Comparison of ENCODE assay signal across 17 mouse cellular contexts in the genomic region with DNA sequence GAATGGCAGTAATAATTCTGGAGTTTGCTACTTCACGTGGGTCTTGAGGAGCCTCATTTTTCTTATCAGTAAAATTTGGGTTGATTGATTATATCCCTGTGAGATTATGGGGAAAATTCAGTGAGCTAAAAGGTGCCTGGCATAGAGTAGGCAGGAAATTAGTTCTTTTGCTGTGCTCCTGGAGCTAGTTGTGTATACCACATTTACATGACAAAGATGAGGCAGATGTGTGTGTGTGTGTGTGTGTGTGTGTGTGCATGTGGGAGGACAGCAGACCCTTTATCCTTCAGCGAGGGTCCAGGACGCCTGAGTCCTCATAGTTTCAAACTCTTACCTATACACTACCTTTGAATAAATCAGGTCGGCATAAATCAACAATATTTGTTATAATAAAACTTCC. TPM values are rescaled to one million over a fixed set of nuclear protein-coding genes. Genes with fewer than 3 reads are reported as not detected.
A peak's percentile ranks its signal among the peaks of the same experiment; 100 is the strongest.
DNase-seq lines count a peak whose midpoint lies in the region; ATAC-seq and TF ChIP-seq lines count a peak whose summit lies in the region.
"Had no signal": no experiment of that assay in that cellular context is flagged by ENCODE, and none has a peak within 500 bp of the region (broad histone marks: within the 10 kb centered on the region; RNA-seq: fewer than 3 reads in every experiment).

No protein-coding gene starts in this region.

- H3K9me3 ChIP-seq in forebrain, embryonic 14.5 days (replicated peaks; ENCODE audit: control insufficient read depth, low read length), result no peaks in the 10 kb centered on the region
- H3K9me3 ChIP-seq in forebrain, embryonic 10.5 days, result no peaks in the 10 kb centered on the region
- no peaks in the 10 kb centered on the region for H3K9me3 ChIP-seq in liver, embryonic 13.5 days (replicated peaks)
- no peaks in the 10 kb centered on the region for H3K9me3 ChIP-seq in forebrain, embryonic 16.5 days (ENCODE audit: control insufficient read depth, low read length)
- H3K9me3 ChIP-seq: midbrain, embryonic 15.5 days had no signal

- H3K27ac ChIP-seq in forebrain, embryonic 14.5 days (ENCODE audit: low read depth, low read length), result no peak overlapping the region
- no peak overlapping the region for H3K27ac ChIP-seq in forebrain, embryonic 10.5 days
- peak overlapping the region; percentile 98 for H3K27ac ChIP-seq in liver, embryonic 13.5 days
- no peak overlapping the region for H3K27ac ChIP-seq in forebrain, embryonic 16.5 days (ENCODE audit: low read length)
- 0 out of 2 replicates have a peak overlapping the region, but pooled peaks have one; percentile 26 for H3K27ac ChIP-seq in small intestine, adult 2 months (ENCODE audit: insufficient read depth, low read depth, low read length)
- H3K27ac ChIP-seq in cerebellum, adult 2 months (ENCODE audit: insufficient read depth, low read length), result no peak overlapping the region
- H3K27ac ChIP-seq: macrophage; midbrain, embryonic 15.5 days had no signal

- no peaks in the 10 kb centered on the region for H3K36me3 ChIP-seq in forebrain, embryonic 14.5 days (ENCODE audit: control insufficient read depth, insufficient read depth, low read length)
- no peaks in the 10 kb centered on the region for H3K36me3 ChIP-seq in forebrain, embryonic 10.5 days (replicated peaks)
- H3K36me3 ChIP-seq in liver, embryonic 13.5 days, result no peaks in the 10 kb centered on the region
- no peaks in the 10 kb centered on the region for H3K36me3 ChIP-seq in forebrain, embryonic 16.5 days (ENCODE audit: control insufficient read depth, insufficient read depth)
- no peaks in the 10 kb centered on the region for H3K36me3 ChIP-seq in small intestine, adult 2 months (ENCODE audit: control insufficient read depth, insufficient read depth, low read length)
- H3K36me3 ChIP-seq: midbrain, embryonic 15.5 days had no signal

- no peaks in the 10 kb centered on the region for H3K27me3 ChIP-seq in forebrain, embryonic 14.5 days (replicated peaks; ENCODE audit: control insufficient read depth, insufficient read depth, low read length)
- no peaks in the 10 kb centered on the region for H3K27me3 ChIP-seq in forebrain, embryonic 10.5 days (ENCODE audit: poor library complexity, severe bottlenecking)
- no peaks in the 10 kb centered on the region for H3K27me3 ChIP-seq in liver, embryonic 13.5 days
- H3K27me3 ChIP-seq in forebrain, embryonic 16.5 days (replicated peaks; ENCODE audit: control insufficient read depth, insufficient read depth, low read length), result no peaks in the 10 kb centered on the region
- H3K27me3 ChIP-seq in small intestine, adult 2 months (ENCODE audit: control insufficient read depth, insufficient read depth, low read length), result no peaks in the 10 kb centered on the region
- no peaks in the 10 kb centered on the region for H3K27me3 ChIP-seq in cerebellum, adult 2 months (ENCODE audit: control insufficient read depth, insufficient read depth, low read length)
- H3K27me3 ChIP-seq: midbrain, embryonic 15.5 days had no signal

- DNase-seq in forebrain, embryonic 14.5 days (ENCODE audit: low spot score), result peak; percentile 44
- no peak for DNase-seq in forebrain, embryonic 10.5 days (ENCODE audit: extremely low spot score, low spot score)
- no peak for DNase-seq in liver, embryonic 13.5 days
- no peak for DNase-seq in liver
- DNase-seq in cerebellum, adult 2 months, result no peak
- no peak for DNase-seq in gastrocnemius, postnatal 10 days
- DNase-seq: cerebellum, adult 9-11 months; embryo, embryonic 11 days; gastrocnemius, postnatal 14 days; kidney, adult 2 months; kidney, postnatal 25 days; right cerebral cortex, adult 18-20 months; thymus, postnatal 25 days had no signal

- ATAC-seq in forebrain, embryonic 14.5 days, result no peak; the same call in 1 of the 2 replicates
- no peak for ATAC-seq in liver, embryonic 13.5 days (ENCODE audit: low read depth)
- peak; percentile 62 for ATAC-seq in forebrain, embryonic 16.5 days
- ATAC-seq: midbrain, embryonic 15.5 days had no signal

- peaks cover 8% of the 10 kb centered on the region; the same call in 1 of the 2 replicates for H3K4me1 ChIP-seq in forebrain, embryonic 14.5 days (ENCODE audit: control insufficient read depth, insufficient read depth, low read length)
- no peaks in the 10 kb centered on the region; the same call in 1 of the 2 replicates for H3K4me1 ChIP-seq in forebrain, embryonic 10.5 days
- H3K4me1 ChIP-seq in liver, embryonic 13.5 days (replicated peaks), result peaks cover 70% of the 10 kb centered on the region
- H3K4me1 ChIP-seq in forebrain, embryonic 16.5 days (replicated peaks; ENCODE audit: control insufficient read depth, insufficient read depth, low read length), result peaks cover 7% of the 10 kb centered on the region
- H3K4me1 ChIP-seq in small intestine, adult 2 months (ENCODE audit: control insufficient read depth, insufficient read depth, insufficient read length, low read length), result peaks cover 4% of the 10 kb centered on the region; the same call in 1 of the 2 replicates
- H3K4me1 ChIP-seq in cerebellum, adult 2 months (ENCODE audit: control insufficient read depth, insufficient read depth, low read length), result no peaks in the 10 kb centered on the region
- H3K4me1 ChIP-seq: midbrain, embryonic 15.5 days had no signal

- no peak overlapping the region for H3K4me3 ChIP-seq in forebrain, embryonic 14.5 days (ENCODE audit: low read depth, low read length)
- no peak overlapping the region for H3K4me3 ChIP-seq in forebrain, embryonic 10.5 days
- no peak overlapping the region for H3K4me3 ChIP-seq in liver, embryonic 13.5 days (replicated peaks)
- no peak overlapping the region for H3K4me3 ChIP-seq in forebrain, embryonic 16.5 days (replicated peaks; ENCODE audit: low read length)
- no peak overlapping the region for H3K4me3 ChIP-seq in small intestine, adult 2 months (ENCODE audit: low read depth, low read length)
- no peak overlapping the region for H3K4me3 ChIP-seq in cerebellum, adult 2 months (replicated peaks; ENCODE audit: insufficient read depth, low read depth, low read length)
- H3K4me3 ChIP-seq: midbrain, embryonic 15.5 days had no signal

- no peak overlapping the region for H3K9ac ChIP-seq in forebrain, embryonic 14.5 days (ENCODE audit: low read length)
- 0 out of 2 replicates have a peak overlapping the region, but pooled peaks have one; percentile 42 for H3K9ac ChIP-seq in liver, embryonic 13.5 days
- no peak overlapping the region for H3K9ac ChIP-seq in forebrain, embryonic 16.5 days (replicated peaks; ENCODE audit: low read depth, low read length)
- H3K9ac ChIP-seq: midbrain, embryonic 15.5 days had no signal

- no peak overlapping the region for H3K4me2 ChIP-seq in forebrain, embryonic 14.5 days (ENCODE audit: low read length)
- H3K4me2 ChIP-seq in liver, embryonic 13.5 days, result no peak overlapping the region
- H3K4me2 ChIP-seq in forebrain, embryonic 16.5 days (ENCODE audit: low read length), result no peak overlapping the region
- H3K4me2 ChIP-seq: midbrain, embryonic 15.5 days had no signal

- WGBS in forebrain, embryonic 14.5 days, result 20% methylated on average over 4 of the region's 4 CpGs
- WGBS in forebrain, embryonic 10.5 days, result 75% methylated on average over 4 of the region's 4 CpGs
- 66% methylated on average over 4 of the region's 4 CpGs for WGBS in liver, embryonic 13.5 days (ENCODE audit: insufficient replicate concordance)
- WGBS in forebrain, embryonic 16.5 days, result 28% methylated on average over 4 of the region's 4 CpGs
- 69% methylated on average over 4 of the region's 4 CpGs for WGBS in small intestine, adult 2 months
- 62% methylated on average over 4 of the region's 4 CpGs for WGBS in cerebellum, adult 2 months

- no peak for TF ChIP-seq POLR2A in small intestine, adult 2 months (IDR thresholded peaks at IDR 0.05; ENCODE audit: low read depth, low read length)
- no peak for TF ChIP-seq POLR2A in cerebellum, adult 2 months (IDR thresholded peaks at IDR 0.05; ENCODE audit: borderline replicate concordance, insufficient read depth, low read length)

- TF ChIP-seq CTCF in small intestine, adult 2 months (IDR thresholded peaks at IDR 0.05; ENCODE audit: extremely low read depth, insufficient read length, insufficient replicate concordance, low read depth, low read length), result no peak
- no peak for TF ChIP-seq CTCF in cerebellum, adult 2 months (IDR thresholded peaks at IDR 0.05; ENCODE audit: borderline replicate concordance, insufficient read depth, low read depth, low read length)

RNA-seq across cellular contexts. Expression of gene Lrfn4, which starts 43.4 kb away (rescaled TPM):
- 12.2 and 12.6 TPM in 2 replicates for polyA plus RNA-seq in forebrain, embryonic 14.5 days (2014; fragmentation: Nextera tagmentation; extraction: Ambion mirVana)
- polyA plus RNA-seq in forebrain, embryonic 10.5 days (2016; fragmentation: Nextera tagmentation; extraction: Ambion mirVana), result 5.0 and 5.7 TPM in 2 replicates
- 0.43 and 0.59 TPM in 2 replicates for polyA plus RNA-seq in liver, embryonic 13.5 days (2015; fragmentation: Nextera tagmentation; extraction: Ambion mirVana)
- 8.9 and 9.2 TPM in 2 replicates for polyA plus RNA-seq in forebrain, embryonic 16.5 days (2015; fragmentation: Nextera tagmentation; extraction: Ambion mirVana)
- polyA plus RNA-seq in small intestine, adult 2 months (2012; rRNA removed), result 9.8 and 12.0 TPM in 2 replicates
- polyA plus RNA-seq in cerebellum, adult 2 months (2012; rRNA removed), result 25.7 and 29.5 TPM in 2 replicates
- 1 to 10 TPM; 5.1 to 7.1 TPM for total RNA-seq in gastrocnemius, postnatal 10 days (2021)

RNA-seq across cellular contexts. Expression of gene Rce1, which starts 53.4 kb away (rescaled TPM):
- 57.1 and 57.5 TPM in 2 replicates for polyA plus RNA-seq in forebrain, embryonic 14.5 days (2014; fragmentation: Nextera tagmentation; extraction: Ambion mirVana)
- 84.3 and 84.9 TPM in 2 replicates for polyA plus RNA-seq in forebrain, embryonic 10.5 days (2016; fragmentation: Nextera tagmentation; extraction: Ambion mirVana)
- polyA plus RNA-seq in liver, embryonic 13.5 days (2015; fragmentation: Nextera tagmentation; extraction: Ambion mirVana), result 31.3 and 32.3 TPM in 2 replicates
- polyA plus RNA-seq in forebrain, embryonic 16.5 days (2015; fragmentation: Nextera tagmentation; extraction: Ambion mirVana), result 53.8 and 59.0 TPM in 2 replicates
- 55.1 and 97.5 TPM in 2 replicates for polyA plus RNA-seq in small intestine, adult 2 months (2012; rRNA removed)
- polyA plus RNA-seq in cerebellum, adult 2 months (2012; rRNA removed), result 58.7 and 60.9 TPM in 2 replicates
- total RNA-seq in gastrocnemius, postnatal 10 days (2021), result 10 to 100 TPM in 1 of 2 experiments, 1 to 10 TPM in 1; 8.8 to 10.1 TPM

Comparison
In these comparisons a context has a peak if more than half of its experiments do, and no peak if none do; other contexts are left out.
1. H3K27ac ChIP-seq: peak in liver, embryonic 13.5 days (single experiment) and small intestine, adult 2 months (single experiment); none in forebrain, embryonic 14.5 days (single experiment), forebrain, embryonic 10.5 days (single experiment), forebrain, embryonic 16.5 days (single experiment) and cerebellum, adult 2 months (single experiment).